Mouse (Mus musculus): ENCODE results near the gene Gast. TPM values are rescaled to one million over a fixed set of nuclear protein-coding genes. Genes with fewer than 3 reads are reported as not detected.
A peak's percentile ranks its signal among the peaks of the same experiment; 100 is the strongest.
"Not testable (repeated sequence)": the region's sequence is repeated elsewhere in the genome, so short reads cannot be mapped to it uniquely, and the experiment has no call there.

Gast gene
- polyA plus RNA-seq, 1 experiment = not detected

DNA sequence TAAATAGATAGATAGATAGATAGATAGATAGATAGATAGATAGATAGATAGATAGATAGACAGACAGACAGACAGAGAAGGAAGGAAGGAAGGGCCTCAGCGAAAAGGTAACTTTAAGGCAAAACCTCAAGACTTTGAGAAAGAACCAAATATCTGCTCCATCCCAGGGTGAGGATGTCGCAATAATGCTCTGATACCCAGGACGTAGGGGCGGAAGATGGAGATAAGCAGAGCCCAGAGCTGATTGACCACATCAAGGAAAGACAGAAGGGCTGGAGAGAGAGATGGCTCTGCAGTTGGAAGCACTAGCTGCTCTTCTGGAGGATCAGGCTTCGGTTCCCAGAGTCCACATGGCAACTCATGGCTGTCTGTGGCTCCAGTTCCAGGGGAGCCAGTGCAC is 32.9 kb upstream of the Gast start:
- WGBS = 67% methylated on average over 5 of the region's 5 CpGs
- no peak overlapping the region for H3K4me3 ChIP-seq (replicated peaks; ENCODE audit: extremely low read depth, low read depth, low read length)
- H3K4me1 ChIP-seq (ENCODE audit: control insufficient read depth, insufficient read depth, low read length) = no peaks in the 10 kb centered on the region
- DNase-seq = no peak
- TF ChIP-seq CTCF (IDR thresholded peaks at IDR 0.05; ENCODE audit: insufficient read depth, low read length) (no peak), POLR2A (IDR thresholded peaks at IDR 0.05; ENCODE audit: borderline replicate concordance, extremely low read depth, low read depth, low read length) (no peak)

DNA sequence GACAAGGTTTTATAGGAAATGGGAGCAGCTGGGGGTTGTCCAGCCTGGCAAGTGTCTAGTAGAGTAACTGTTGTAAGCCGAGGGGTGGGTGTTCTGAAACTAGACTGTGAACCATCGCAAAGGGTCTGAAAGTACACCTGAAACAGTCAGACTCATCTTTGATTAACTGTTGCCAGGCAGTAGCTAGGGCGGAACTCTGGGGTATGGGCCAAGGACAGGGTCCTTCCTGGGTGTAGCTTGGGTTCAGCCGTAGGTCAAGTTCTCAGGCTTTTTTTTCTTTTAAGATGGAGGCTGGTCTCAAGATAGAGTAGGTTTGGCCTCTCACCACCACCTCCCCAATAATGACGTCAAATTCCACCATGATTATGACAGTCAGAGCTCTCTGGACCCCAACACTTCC is 26.3 kb upstream of the Gast start:
- no peak for DNase-seq
- no peak for TF ChIP-seq CTCF (IDR thresholded peaks at IDR 0.05; ENCODE audit: insufficient read depth, low read length)
- no peak for TF ChIP-seq POLR2A (IDR thresholded peaks at IDR 0.05; ENCODE audit: borderline replicate concordance, extremely low read depth, low read depth, low read length)
- H3K4me1 ChIP-seq (ENCODE audit: control insufficient read depth, insufficient read depth, low read length) = 0 out of 2 replicates have a peak, but pooled peaks cover 2% of the 10 kb centered on the region
- H3K4me3 ChIP-seq (replicated peaks; ENCODE audit: extremely low read depth, low read depth, low read length) = no peak overlapping the region
- 84% methylated on average over 5 of the region's 5 CpGs for WGBS

DNA sequence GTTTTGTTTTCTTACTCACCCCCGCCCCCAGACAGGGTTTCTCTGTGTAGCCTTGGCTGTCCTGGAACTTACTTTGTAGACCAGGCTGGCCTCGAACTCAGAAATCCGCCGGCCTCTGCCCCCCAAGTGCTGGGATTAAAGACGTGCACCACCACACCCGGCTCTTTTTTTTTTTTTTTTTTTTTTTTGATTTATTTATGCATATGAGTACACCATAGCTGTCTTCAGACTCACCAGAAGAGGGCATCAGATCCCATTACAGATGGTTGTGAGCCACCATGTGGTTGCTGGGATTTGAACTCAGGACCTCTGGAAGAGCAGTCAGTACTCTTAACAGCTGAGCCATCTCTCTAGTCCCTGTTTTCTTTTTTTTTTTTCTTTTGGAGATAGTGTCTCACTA is 25.5 kb upstream of the Gast start:
- DNase-seq; H3K4me3 ChIP-seq (replicated peaks; ENCODE audit: extremely low read depth, low read depth, low read length); H3K4me1 ChIP-seq (ENCODE audit: control insufficient read depth, insufficient read depth, low read length): not testable (repeated sequence)
- 86% methylated on average over 5 of the region's 6 CpGs for WGBS

DNA sequence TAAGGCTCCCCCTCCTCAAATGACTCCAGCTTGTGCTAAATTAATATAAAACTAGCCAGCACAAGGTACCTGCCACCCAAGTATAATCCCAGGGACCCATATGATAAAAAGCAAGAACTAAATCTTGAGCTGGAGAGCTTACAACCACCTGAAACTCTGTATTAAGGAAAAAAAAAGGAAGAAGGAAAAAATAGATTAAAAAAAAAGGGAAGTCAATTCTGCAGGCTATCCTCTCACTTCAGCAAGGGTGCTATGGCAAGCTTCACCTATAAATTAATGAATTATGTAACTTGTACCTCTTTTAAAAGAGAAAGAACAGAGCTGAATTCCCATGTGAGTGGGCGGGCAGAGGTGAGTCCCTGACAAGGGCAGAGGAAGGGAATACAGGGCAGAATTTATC is 22.6 kb upstream of the Gast start:
- 0 out of 2 replicates have a peak, but pooled peaks cover 2% of the 10 kb centered on the region for H3K4me1 ChIP-seq (ENCODE audit: control insufficient read depth, insufficient read depth, low read length)
- no peak for DNase-seq
- WGBS = 50% methylated on average over 1 of the region's 1 CpGs
- no peak for TF ChIP-seq CTCF (IDR thresholded peaks at IDR 0.05; ENCODE audit: insufficient read depth, low read length)
- no peak for TF ChIP-seq POLR2A (IDR thresholded peaks at IDR 0.05; ENCODE audit: borderline replicate concordance, extremely low read depth, low read depth, low read length)
- H3K4me3 ChIP-seq (replicated peaks; ENCODE audit: extremely low read depth, low read depth, low read length) = no peak overlapping the region

DNA sequence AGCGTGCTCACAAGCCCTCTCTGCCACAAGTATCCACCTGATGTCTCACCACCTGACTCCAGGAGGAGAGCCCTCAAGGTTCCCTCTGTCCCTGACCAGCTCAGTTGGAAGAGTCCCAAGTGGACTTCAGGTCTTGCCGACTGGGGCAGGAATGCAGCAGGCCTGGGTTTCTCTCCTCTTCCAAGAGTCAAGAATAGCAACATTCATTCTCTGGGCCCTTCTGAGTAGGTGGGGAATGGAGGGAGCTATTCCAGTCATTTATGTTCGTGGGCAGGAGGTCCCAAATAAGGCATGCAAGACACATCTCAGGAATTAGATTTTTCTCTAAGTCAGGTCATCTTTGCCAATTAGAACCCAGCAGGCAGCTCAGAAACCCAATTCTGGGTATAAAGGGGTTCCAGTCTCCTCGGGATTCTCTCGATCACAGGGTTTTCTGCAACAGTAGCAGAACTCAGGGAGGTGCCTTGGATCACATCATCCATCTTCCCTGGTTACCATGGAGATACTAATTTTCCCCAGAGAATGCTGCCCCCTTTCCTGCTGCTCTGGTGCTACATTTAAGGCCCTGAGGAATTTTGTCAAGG is 22.0 kb upstream of the Gast start:
- H3K4me1 ChIP-seq (ENCODE audit: control insufficient read depth, insufficient read depth, low read length) = 0 out of 2 replicates have a peak, but pooled peaks cover 2% of the 10 kb centered on the region
- TF ChIP-seq POLR2A (IDR thresholded peaks at IDR 0.05; ENCODE audit: borderline replicate concordance, extremely low read depth, low read depth, low read length) (no peak), CTCF (IDR thresholded peaks at IDR 0.05; ENCODE audit: insufficient read depth, low read length) (no peak)
- H3K4me3 ChIP-seq (replicated peaks; ENCODE audit: extremely low read depth, low read depth, low read length) = no peak overlapping the region
- peak; percentile 50 for DNase-seq
- WGBS = 29% methylated on average over 5 of the region's 5 CpGs

DNA sequence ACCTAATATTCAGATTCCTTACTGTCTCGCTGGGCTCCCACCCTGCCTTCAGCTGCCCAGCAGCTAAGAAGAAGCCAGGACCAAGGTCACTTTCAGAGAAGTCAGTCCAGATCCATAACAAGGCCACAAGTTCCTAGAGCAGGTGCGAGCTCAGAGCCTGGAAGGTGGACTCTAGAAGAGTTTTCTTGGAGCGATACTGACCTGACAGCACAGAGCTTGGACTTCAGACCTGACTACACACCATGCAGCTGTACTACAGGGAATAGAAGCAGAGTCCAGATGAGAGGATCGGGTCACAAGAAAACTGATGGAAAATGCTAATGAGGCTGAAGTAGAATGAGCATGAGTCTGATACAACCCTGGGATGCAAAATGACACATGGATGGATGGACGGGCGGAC is 20.8 kb upstream of the Gast start:
- Histone ChIP-seq H3K4me1 (ENCODE audit: control insufficient read depth, insufficient read depth, low read length) (0 out of 2 replicates have a peak, but pooled peaks cover 2% of the 10 kb centered on the region), H3K4me3 (replicated peaks; ENCODE audit: extremely low read depth, low read depth, low read length) (no peak overlapping the region)
- no peak for DNase-seq
- 94% methylated on average over 6 of the region's 6 CpGs for WGBS
- no peak for TF ChIP-seq CTCF (IDR thresholded peaks at IDR 0.05; ENCODE audit: insufficient read depth, low read length)
- TF ChIP-seq POLR2A (IDR thresholded peaks at IDR 0.05; ENCODE audit: borderline replicate concordance, extremely low read depth, low read depth, low read length) = no peak

DNA sequence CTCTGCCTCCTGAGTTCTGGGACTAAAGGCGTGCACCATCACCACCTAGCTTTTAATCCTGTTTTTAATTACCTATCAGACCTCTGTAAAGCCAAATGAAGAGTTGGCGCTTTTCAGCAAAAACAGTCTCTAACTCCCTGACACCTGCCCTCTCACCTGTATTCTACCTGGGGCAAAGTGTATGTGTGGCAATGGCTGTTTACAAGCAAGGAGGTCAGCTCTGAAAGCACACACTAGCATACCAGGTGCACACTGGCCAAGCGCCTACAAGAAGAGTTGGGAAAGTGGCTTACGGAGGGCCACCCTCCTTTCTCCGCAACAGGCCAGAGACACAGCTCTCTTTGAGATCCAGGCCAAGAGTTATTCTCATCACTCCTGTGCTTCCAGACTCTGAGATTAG is 18.8 kb upstream of the Gast start:
- H3K4me3 ChIP-seq (replicated peaks; ENCODE audit: extremely low read depth, low read depth, low read length) = no peak overlapping the region
- DNase-seq = no peak
- H3K4me1 ChIP-seq (ENCODE audit: control insufficient read depth, insufficient read depth, low read length) = 0 out of 2 replicates have a peak, but pooled peaks cover 2% of the 10 kb centered on the region
- 90% methylated on average over 5 of the region's 5 CpGs for WGBS
- TF ChIP-seq POLR2A (IDR thresholded peaks at IDR 0.05; ENCODE audit: borderline replicate concordance, extremely low read depth, low read depth, low read length) (no peak), CTCF (IDR thresholded peaks at IDR 0.05; ENCODE audit: insufficient read depth, low read length) (no peak)

DNA sequence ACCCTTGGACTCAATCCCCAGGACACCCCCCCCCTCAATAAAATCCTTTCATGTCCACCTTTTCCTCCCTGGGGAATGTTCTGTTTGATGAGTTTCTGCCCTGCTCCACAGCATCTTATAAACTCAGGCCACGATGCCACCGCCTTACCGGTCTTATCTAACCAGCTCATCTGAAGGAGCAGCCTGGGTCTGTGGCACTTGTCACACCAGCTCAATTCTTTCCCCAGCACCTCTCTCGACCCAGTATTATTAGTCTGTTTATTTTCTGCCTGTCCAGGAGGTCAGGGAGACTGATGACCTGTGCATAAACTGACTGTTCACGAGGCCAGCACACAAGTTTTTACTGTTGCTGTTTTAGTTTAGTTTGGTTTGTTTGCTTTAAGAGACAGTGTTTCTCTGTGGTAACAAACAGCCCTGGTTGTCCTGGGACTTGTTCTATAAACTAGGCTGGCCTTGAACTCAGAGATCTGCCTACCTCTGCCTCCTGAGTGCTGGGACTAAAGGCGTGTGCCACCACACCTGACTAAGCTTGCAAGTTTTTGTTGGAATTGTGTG is 16.3 kb upstream of the Gast start:
- no peak for DNase-seq
- no peak for TF ChIP-seq CTCF (IDR thresholded peaks at IDR 0.05; ENCODE audit: insufficient read depth, low read length)
- no peak for TF ChIP-seq POLR2A (IDR thresholded peaks at IDR 0.05; ENCODE audit: borderline replicate concordance, extremely low read depth, low read depth, low read length)
- no peak overlapping the region for H3K4me3 ChIP-seq (replicated peaks; ENCODE audit: extremely low read depth, low read depth, low read length)
- peaks cover 2% of the 10 kb centered on the region; the same call in 1 of the 2 replicates for H3K4me1 ChIP-seq (ENCODE audit: control insufficient read depth, insufficient read depth, low read length)
- WGBS = 42% methylated on average over 6 of the region's 6 CpGs

DNA sequence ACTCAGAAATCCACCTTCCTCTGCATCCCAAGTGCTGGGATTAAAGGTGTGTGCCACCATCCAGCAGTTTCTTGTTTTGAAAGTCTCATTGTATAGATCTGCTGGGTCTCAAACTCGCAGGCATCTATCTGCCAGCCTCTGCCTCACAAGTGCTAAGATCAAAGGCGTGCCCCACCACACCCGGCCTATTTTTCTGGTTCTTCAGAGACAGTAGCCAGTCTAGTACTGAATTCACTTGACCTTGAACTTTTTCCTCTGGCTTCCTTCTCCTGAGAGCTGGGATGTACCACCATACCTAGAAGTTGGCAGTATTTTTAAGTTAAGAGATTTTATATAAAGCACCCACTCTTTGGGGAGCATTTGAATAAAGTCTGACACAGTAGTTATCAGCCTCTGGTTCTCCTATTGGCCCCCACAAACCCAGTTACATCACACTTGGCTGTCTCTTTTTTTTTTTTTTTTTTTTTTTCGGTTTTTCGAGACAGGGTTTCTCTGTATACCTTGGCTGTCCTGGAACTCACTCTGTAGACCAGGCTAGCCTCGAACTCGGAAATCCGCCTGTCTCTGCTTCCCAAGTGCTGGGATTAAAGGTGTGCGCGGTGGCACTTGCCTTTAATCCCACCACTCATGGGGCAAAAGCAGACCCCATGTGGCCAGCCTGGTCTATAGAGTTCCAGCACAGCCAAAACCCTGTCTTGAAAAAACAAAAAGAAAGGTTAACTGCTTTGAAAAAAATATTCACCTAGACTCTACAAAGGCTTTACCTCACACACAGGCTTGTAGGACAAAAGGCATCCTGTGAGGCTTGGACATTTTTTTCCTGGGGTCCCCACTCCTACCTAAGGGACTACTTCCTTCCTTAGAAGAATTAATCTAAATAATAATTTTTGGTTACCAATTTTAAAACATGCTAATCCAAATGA is 15.4 kb upstream of the Gast start:
- DNase-seq = no peak
- peaks cover 2% of the 10 kb centered on the region; the same call in 1 of the 2 replicates for H3K4me1 ChIP-seq (ENCODE audit: control insufficient read depth, insufficient read depth, low read length)
- WGBS = 80% methylated on average over 10 of the region's 10 CpGs
- TF ChIP-seq POLR2A (IDR thresholded peaks at IDR 0.05; ENCODE audit: borderline replicate concordance, extremely low read depth, low read depth, low read length) (no peak), CTCF (IDR thresholded peaks at IDR 0.05; ENCODE audit: insufficient read depth, low read length) (no peak)
- H3K4me3 ChIP-seq (replicated peaks; ENCODE audit: extremely low read depth, low read depth, low read length) = no peak overlapping the region

Data from lung, adult 2 months (tissue).